ENCODE assay signal across 9 mouse cellular contexts in the genomic region with DNA sequence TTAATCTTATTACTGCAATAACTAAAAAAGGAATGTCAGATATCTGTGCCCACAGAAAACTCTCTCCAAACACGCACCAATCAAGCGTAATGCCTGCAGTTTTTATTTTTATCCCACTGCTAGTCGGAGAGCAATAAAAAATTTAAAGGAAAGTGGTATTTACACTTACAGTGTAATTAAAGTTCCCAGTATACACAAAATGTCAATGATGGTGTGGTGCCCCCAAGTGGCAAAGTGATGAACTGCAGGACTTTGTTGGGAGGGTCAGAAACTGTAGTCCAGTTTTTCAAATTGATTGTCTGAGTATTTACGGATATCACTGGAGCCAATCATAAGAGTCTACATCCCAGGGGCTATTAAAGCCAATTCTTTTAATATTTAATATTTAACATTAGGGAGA. TPM values are rescaled to one million over a fixed set of nuclear protein-coding genes. Genes with fewer than 3 reads are reported as not detected.
A peak's percentile ranks its signal among the peaks of the same experiment; 100 is the strongest.
DNase-seq lines count a peak whose midpoint lies in the region; ATAC-seq lines count a peak whose summit lies in the region.
"Had no signal": no experiment of that assay in that cellular context is flagged by ENCODE, and none has a peak within 500 bp of the region (broad histone marks: within the 10 kb centered on the region; RNA-seq: fewer than 3 reads in every experiment).

No protein-coding gene starts in this region.

- ATAC-seq in heart, embryonic 12.5 days (ENCODE audit: insufficient number of reproducible peaks, low FRiP score) = no peak
- ATAC-seq in common myeloid progenitor, adult 5-6 weeks (replicated peaks; ENCODE audit: low read depth, poor library complexity, severe bottlenecking) = peak; percentile 75

- 16% methylated on average over 4 of the region's 4 CpGs for WGBS in heart, embryonic 12.5 days

- no peak overlapping the region for H3K9ac ChIP-seq in heart, embryonic 12.5 days

- no peak overlapping the region for H3K4me3 ChIP-seq in heart, embryonic 12.5 days

- H3K27ac ChIP-seq in heart, embryonic 12.5 days (ENCODE audit: poor library complexity, severe bottlenecking) = no peak overlapping the region

- no peak overlapping the region for H3K4me2 ChIP-seq in heart, embryonic 12.5 days

- H3K27me3 ChIP-seq in heart, embryonic 12.5 days (replicated peaks) = 0 out of 2 replicates have a peak, but pooled peaks cover 4% of the 10 kb centered on the region

- peak; percentile 51 to 92 for DNase-seq in heart, adult 18-20 months
- DNase-seq in T-cell, adult 2 months (ENCODE audit: low spot score) = peak; percentile 44
- DNase-seq in gastrocnemius, postnatal 4 days (ENCODE audit: low spot score in 2 of 2) = peak; percentile 31 to 60
- DNase-seq in left cerebral cortex, adult 18-20 months (ENCODE audit: low spot score in 2 of 2) = peak; percentile 77 to 92
- peak; percentile 17 to 41 for DNase-seq in monocyte, adult 2 months (ENCODE audit: low read depth in 1 of 2, low spot score in 2 of 2)
- DNase-seq in telencephalon, adult 2 months (ENCODE audit: low read depth, low spot score) = peak; percentile 21

- no peaks in the 10 kb centered on the region for H3K4me1 ChIP-seq in heart, embryonic 12.5 days (replicated peaks)

- H3K36me3 ChIP-seq in heart, embryonic 12.5 days = no peaks in the 10 kb centered on the region

- H3K9me3 ChIP-seq in heart, embryonic 12.5 days (replicated peaks) = no peaks in the 10 kb centered on the region

RNA-seq across cellular contexts. Expression of a gene that starts 5.9 kb away (rescaled TPM):
- 1 to 10 TPM; 7.2 to 7.4 TPM for total RNA-seq in heart, adult 18-20 months (2021)
- 17.7 and 18.5 TPM in 2 replicates for polyA plus RNA-seq in heart, embryonic 12.5 days (2016; fragmentation: Nextera tagmentation; extraction: Ambion mirVana)
- total RNA-seq in common myeloid progenitor, adult 5-6 weeks (2017) = 24.7 and 27.5 TPM in 2 replicates
- total RNA-seq in gastrocnemius, postnatal 4 days (2021) = 1 to 10 TPM; 6.2 to 9.1 TPM
- 10 to 100 TPM in 1 of 2 experiments, 1 to 10 TPM in 1; 8.4 to 10.4 TPM for total RNA-seq in left cerebral cortex, adult 18-20 months (2021)

RNA-seq across cellular contexts. Expression of a gene that starts 6.0 kb away (rescaled TPM):
- not detected for total RNA-seq in heart, adult 18-20 months (2021)
- polyA plus RNA-seq in heart, embryonic 12.5 days (2016; fragmentation: Nextera tagmentation; extraction: Ambion mirVana) = 0.10 TPM in 1 of 2 replicates, not detected in the other
- not detected in 2 replicates for total RNA-seq in common myeloid progenitor, adult 5-6 weeks (2017)
- total RNA-seq in gastrocnemius, postnatal 4 days (2021) = under 1 TPM in 1 of 2 experiments, not detected in 1; 0.49 TPM
- 1 to 10 TPM; 1.5 to 1.7 TPM for total RNA-seq in left cerebral cortex, adult 18-20 months (2021)
- polyA plus RNA-seq: liver, embryonic 16.5 days had no signal

Comparison
In these comparisons a context has a peak if more than half of its experiments do, and no peak if none do; other contexts are left out.
1. DNase-seq: peak in every context shown above with its lines; median percentile 84 in left cerebral cortex, adult 18-20 months; 72 in heart, adult 18-20 months; 46 in gastrocnemius, postnatal 4 days; 44 in T-cell, adult 2 months; 29 in monocyte, adult 2 months; 21 in telencephalon, adult 2 months.